Mouse (Mus musculus): ENCODE data around the gene Braf. TPM values are rescaled to one million over a fixed set of nuclear protein-coding genes. Genes with fewer than 3 reads are reported as not detected.
"Not testable (repeated sequence)": the region's sequence is repeated elsewhere in the genome, so short reads cannot be mapped to it uniquely, and the experiment has no call there.

Gene Braf
- polyA plus RNA-seq, 1 experiment from 2014 or later, result 16.0 TPM

DNA sequence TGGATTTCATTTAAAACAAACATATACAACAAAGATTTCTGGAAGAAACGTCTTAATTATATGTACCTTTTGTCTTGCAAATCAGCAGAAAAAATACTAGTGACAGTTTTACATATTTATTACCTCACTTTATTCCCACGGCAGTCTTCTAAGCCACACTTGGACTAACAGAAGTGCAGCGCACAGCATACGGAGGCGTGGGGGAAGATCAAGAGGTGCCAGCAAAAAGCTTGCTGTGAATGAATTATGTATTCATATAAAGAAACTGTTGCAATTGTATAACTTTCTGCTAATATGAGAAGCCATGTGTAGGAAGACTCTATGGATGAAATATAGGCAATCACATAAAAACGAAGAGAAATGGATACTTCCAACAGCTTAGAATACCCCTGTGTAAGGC, 6.7 kb downstream of the Braf start:
- peaks cover 25% of the 10 kb centered on the region for H3K4me1 ChIP-seq (replicated peaks)
- no peak overlapping the region for H3K9ac ChIP-seq
- H3K27ac ChIP-seq (ENCODE audit: poor library complexity, severe bottlenecking), result no peak overlapping the region
- no peak for ATAC-seq (ENCODE audit: insufficient number of reproducible peaks, low FRiP score)
- 89% methylated on average over 6 of the region's 6 CpGs for WGBS
- H3K4me2 ChIP-seq, result no peak overlapping the region
- no peak overlapping the region for H3K4me3 ChIP-seq
- H3K9me3 ChIP-seq (replicated peaks), result no peaks in the 10 kb centered on the region
- H3K36me3 ChIP-seq, result no peaks in the 10 kb centered on the region
- H3K27me3 ChIP-seq (replicated peaks), result no peaks in the 10 kb centered on the region

DNA sequence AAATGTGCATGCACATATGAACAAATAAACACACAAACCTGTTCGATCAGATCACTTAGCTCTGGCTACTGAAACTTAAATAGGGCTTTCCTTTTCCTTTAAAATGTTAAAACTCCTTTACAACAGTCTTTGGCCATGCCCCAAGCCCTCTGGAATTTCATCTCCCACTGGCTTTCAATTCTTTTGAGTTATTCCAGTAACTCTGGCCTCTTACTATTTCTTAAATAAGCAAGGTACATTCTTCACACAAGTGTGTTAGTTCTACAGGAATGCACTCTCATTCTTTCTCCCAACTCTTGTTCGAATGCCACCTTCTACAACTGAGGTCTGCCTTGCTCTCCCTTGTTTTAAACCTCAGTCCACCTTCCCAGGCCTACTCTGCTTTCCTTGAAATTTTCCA, 8.2 kb downstream of the Braf start:
- no peak overlapping the region for H3K27ac ChIP-seq (ENCODE audit: poor library complexity, severe bottlenecking)
- no peaks in the 10 kb centered on the region for H3K36me3 ChIP-seq
- no peaks in the 10 kb centered on the region for H3K9me3 ChIP-seq (replicated peaks)
- H3K4me3 ChIP-seq, result no peak overlapping the region
- no peak overlapping the region for H3K9ac ChIP-seq
- no peak for ATAC-seq (ENCODE audit: insufficient number of reproducible peaks, low FRiP score)
- H3K27me3 ChIP-seq (replicated peaks), result no peaks in the 10 kb centered on the region
- peaks cover 18% of the 10 kb centered on the region for H3K4me1 ChIP-seq (replicated peaks)
- 85% methylated on average over 2 of the region's 2 CpGs for WGBS
- no peak overlapping the region for H3K4me2 ChIP-seq

DNA sequence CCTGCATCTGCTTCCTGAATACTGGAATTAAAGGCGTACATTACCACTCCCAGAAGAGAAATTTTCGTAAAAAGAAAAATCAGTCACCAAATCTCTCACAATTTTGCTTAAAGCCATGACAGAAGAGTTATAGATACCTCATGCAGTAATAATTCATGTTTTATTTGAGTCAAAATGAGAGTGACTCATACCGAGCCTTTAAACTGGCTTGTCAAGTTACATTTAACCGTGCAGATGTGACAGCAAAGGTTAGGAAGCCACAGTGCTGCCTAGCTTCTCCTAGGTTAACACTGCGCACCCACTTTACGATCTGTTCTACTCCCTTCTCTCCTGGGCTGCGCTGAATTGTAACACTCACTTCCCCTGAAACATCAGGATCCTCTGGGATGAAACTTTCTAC, 10.9 kb downstream of the Braf start:
- 86% methylated on average over 7 of the region's 7 CpGs for WGBS
- Histone ChIP-seq H3K27ac (ENCODE audit: poor library complexity, severe bottlenecking) (no peak overlapping the region), H3K4me1 (replicated peaks) (peaks cover 9% of the 10 kb centered on the region), H3K9ac (no peak overlapping the region), H3K4me2 (no peak overlapping the region), H3K9me3 (replicated peaks) (no peaks in the 10 kb centered on the region), H3K4me3 (no peak overlapping the region), H3K27me3 (replicated peaks) (no peaks in the 10 kb centered on the region), H3K36me3 (no peaks in the 10 kb centered on the region)
- ATAC-seq (ENCODE audit: insufficient number of reproducible peaks, low FRiP score), result no peak

DNA sequence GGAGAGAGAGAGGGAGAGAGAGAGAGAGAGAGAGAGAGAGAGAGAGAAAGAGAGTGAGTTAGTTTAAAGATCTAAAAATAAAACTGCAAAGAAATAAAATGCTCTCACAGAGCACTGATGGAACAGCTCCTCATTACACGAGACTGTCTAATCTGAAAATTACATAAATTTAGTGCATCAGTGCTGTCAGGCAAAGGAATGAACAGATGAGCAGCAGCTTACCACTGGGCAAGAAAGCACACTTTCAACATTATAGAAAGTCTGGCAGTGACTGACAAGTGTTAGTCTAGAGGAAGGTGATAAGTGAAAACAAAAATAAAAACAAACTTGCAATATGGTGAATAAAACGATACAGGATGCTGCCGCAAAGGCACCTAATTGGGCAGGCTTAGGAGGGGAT, 11.9 kb downstream of the Braf start:
- WGBS, result 76% methylated on average over 3 of the region's 3 CpGs
- no peaks in the 10 kb centered on the region for H3K27me3 ChIP-seq (replicated peaks)
- H3K9me3 ChIP-seq (replicated peaks), result no peaks in the 10 kb centered on the region
- H3K4me1 ChIP-seq (replicated peaks), result peaks cover 9% of the 10 kb centered on the region
- no peaks in the 10 kb centered on the region for H3K36me3 ChIP-seq
- no peak overlapping the region for H3K4me3 ChIP-seq
- H3K4me2 ChIP-seq, result no peak overlapping the region
- ATAC-seq (ENCODE audit: insufficient number of reproducible peaks, low FRiP score), result no peak
- no peak overlapping the region for H3K27ac ChIP-seq (ENCODE audit: poor library complexity, severe bottlenecking)
- H3K9ac ChIP-seq, result no peak overlapping the region

DNA sequence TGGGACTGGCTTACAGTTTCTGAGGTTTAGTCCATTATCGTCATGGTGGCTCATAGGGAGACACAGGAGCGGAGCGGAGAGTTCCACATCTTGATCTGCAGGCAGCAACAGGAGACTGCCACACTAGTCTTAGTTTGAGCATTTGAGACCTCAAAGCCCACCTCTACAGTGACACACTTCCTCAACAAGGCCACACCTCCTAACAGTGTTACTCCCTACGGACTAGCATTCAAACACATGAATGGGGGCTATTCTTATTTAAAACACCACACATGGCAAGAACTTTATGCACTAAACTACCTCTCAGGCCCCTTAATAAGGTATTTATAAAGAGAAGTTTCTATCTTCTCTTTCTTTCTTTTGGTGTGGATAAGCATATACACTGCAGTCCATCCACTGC, 19.6 kb downstream of the Braf start:
- H3K9me3 ChIP-seq (replicated peaks), result no peaks in the 10 kb centered on the region
- H3K27ac ChIP-seq (ENCODE audit: poor library complexity, severe bottlenecking), result no peak overlapping the region
- H3K27me3 ChIP-seq (replicated peaks), result no peaks in the 10 kb centered on the region
- H3K9ac ChIP-seq, result no peak overlapping the region
- no peaks in the 10 kb centered on the region for H3K4me1 ChIP-seq (replicated peaks)
- no peaks in the 10 kb centered on the region for H3K36me3 ChIP-seq
- H3K4me2 ChIP-seq, result no peak overlapping the region
- H3K4me3 ChIP-seq, result no peak overlapping the region
- 95% methylated on average over 4 of the region's 4 CpGs for WGBS
- ATAC-seq (ENCODE audit: insufficient number of reproducible peaks, low FRiP score), result no peak

DNA sequence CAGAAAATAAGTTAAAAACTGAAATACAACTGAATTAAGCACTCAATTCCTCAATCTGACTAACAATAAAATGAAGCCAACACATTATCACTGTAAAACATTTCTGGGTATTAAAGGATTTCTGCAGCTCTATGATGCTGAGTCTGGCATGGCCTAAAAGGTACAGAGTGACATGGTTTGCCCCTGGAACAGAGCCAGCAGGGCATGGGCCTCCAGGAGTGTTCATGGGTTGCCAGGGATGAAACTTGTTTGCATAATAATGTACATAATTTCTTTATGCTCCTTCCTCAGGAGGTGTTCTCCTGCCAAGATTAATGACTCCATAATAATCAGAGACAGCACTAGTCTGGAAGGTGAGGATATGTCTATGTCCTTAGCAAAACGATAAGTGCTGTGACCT, 32.1 kb downstream of the Braf start:
- Histone ChIP-seq H3K9me3 (replicated peaks) (no peaks in the 10 kb centered on the region), H3K4me2 (no peak overlapping the region), H3K9ac (no peak overlapping the region), H3K27me3 (replicated peaks) (no peaks in the 10 kb centered on the region), H3K4me1 (replicated peaks) (no peaks in the 10 kb centered on the region), H3K27ac (ENCODE audit: poor library complexity, severe bottlenecking) (no peak overlapping the region), H3K4me3 (no peak overlapping the region), H3K36me3 (no peaks in the 10 kb centered on the region)
- ATAC-seq (ENCODE audit: insufficient number of reproducible peaks, low FRiP score), result no peak
- WGBS, result 92% methylated on average over 1 of the region's 1 CpGs

DNA sequence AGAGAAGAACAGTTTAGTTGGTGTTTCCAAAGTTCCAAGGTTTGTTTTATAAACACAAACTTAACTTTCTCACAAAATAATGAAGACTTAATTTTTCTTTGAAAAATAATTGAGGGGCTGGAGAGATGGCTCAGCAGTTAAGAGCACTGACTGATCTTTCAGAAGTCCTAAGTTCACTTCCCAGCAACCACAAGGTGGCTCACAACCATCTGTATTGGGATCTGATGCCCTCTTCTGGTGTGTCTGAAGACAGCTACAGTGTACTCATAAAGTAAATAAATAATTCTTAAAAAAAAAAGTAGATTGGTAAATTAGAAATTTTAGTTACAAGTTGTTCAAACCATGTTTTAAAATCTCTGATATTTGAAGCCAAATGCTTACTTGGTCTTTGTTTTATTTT, 38.4 kb downstream of the Braf start:
- H3K9ac ChIP-seq; H3K4me1 ChIP-seq (replicated peaks); H3K9me3 ChIP-seq (replicated peaks); H3K4me2 ChIP-seq; H3K4me3 ChIP-seq; ATAC-seq (ENCODE audit: insufficient number of reproducible peaks, low FRiP score); H3K27ac ChIP-seq (ENCODE audit: poor library complexity, severe bottlenecking); H3K36me3 ChIP-seq; H3K27me3 ChIP-seq (replicated peaks): not testable (repeated sequence)

DNA sequence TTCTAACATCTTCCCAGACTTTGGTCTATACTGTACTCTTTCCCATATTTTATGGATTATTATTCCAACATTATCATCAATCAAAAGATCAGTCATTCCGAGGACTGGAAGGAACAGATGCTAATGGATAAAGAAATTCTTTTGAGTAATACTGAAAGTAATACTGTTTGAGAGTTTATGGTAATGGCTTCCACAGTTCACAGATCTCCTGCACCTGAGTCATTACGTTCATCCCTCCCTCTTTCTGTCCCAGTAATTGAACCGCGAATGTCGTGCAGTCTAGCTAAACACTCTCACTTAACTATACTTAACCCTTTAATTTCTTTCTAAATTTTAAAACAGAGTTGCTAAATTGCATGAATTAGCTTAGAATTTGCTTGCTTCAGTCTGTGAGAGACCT, 43.5 kb downstream of the Braf start:
- H3K27ac ChIP-seq (ENCODE audit: poor library complexity, severe bottlenecking), result no peak overlapping the region
- H3K9ac ChIP-seq, result no peak overlapping the region
- H3K9me3 ChIP-seq (replicated peaks), result peaks cover 8% of the 10 kb centered on the region; the same call in 1 of the 2 replicates
- no peak overlapping the region for H3K4me2 ChIP-seq
- no peaks in the 10 kb centered on the region for H3K27me3 ChIP-seq (replicated peaks)
- H3K36me3 ChIP-seq, result peaks cover 18% of the 10 kb centered on the region
- peaks cover 6% of the 10 kb centered on the region for H3K4me1 ChIP-seq (replicated peaks)
- ATAC-seq (ENCODE audit: insufficient number of reproducible peaks, low FRiP score), result no peak
- no peak overlapping the region for H3K4me3 ChIP-seq
- 82% methylated on average over 5 of the region's 5 CpGs for WGBS

DNA sequence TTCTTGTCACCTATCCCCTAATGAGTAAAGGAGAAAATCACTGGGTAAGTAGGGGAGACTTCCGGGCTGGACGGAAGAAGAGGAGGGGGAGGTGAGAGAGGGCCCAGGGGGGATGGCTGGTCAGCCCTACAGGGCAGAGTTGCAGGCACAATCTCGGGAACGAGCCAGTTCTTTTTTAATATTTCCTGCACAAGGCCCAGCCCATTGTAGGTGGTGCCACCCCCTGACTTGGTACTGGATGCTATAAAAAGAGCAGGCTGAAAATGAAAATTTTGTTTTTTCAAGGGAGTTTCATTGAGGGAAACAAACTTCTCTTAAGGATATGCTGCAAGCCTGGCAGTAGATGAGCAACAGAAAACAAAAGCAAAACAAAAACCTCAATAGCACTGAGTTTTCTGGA, 44.7 kb downstream of the Braf start:
- 20% methylated on average over 4 of the region's 4 CpGs for WGBS
- H3K27me3 ChIP-seq (replicated peaks), result no peaks in the 10 kb centered on the region
- ATAC-seq (ENCODE audit: insufficient number of reproducible peaks, low FRiP score), result no peak
- H3K36me3 ChIP-seq, result peaks cover 26% of the 10 kb centered on the region
- H3K4me3 ChIP-seq, result no peak overlapping the region
- H3K4me2 ChIP-seq, result no peak overlapping the region
- no peak overlapping the region for H3K9ac ChIP-seq
- peaks cover 6% of the 10 kb centered on the region for H3K4me1 ChIP-seq (replicated peaks)
- peaks cover 11% of the 10 kb centered on the region; the same call in 1 of the 2 replicates for H3K9me3 ChIP-seq (replicated peaks)
- no peak overlapping the region for H3K27ac ChIP-seq (ENCODE audit: poor library complexity, severe bottlenecking)

DNA sequence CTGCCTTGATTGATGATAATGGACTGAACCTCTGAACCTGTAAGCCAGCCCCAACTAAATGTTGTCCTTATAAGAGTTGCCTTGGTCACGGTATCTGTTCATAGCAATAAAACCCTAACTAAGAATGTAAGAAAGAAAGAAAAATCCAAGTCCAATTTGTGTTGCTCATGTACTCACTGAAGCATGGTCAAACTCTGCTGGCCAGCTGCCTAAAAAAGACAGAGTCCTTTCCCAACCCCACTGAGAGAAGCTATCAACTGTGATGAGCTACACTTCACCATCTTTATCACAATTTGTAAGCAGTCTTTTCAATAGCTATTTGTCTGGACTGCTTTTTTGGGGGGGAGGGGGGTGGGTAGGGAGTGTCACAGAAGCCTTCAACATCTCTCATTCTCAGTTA, 47.0 kb downstream of the Braf start:
- H3K36me3 ChIP-seq, result peaks cover 29% of the 10 kb centered on the region
- H3K4me2 ChIP-seq, result no peak overlapping the region
- H3K9ac ChIP-seq, result no peak overlapping the region
- H3K27ac ChIP-seq (ENCODE audit: poor library complexity, severe bottlenecking), result no peak overlapping the region
- peaks cover 11% of the 10 kb centered on the region; the same call in 1 of the 2 replicates for H3K9me3 ChIP-seq (replicated peaks)
- WGBS, result 100% methylated on average over 1 of the region's 1 CpGs
- H3K4me1 ChIP-seq (replicated peaks), result peaks cover 6% of the 10 kb centered on the region
- no peak for ATAC-seq (ENCODE audit: insufficient number of reproducible peaks, low FRiP score)
- H3K27me3 ChIP-seq (replicated peaks), result no peaks in the 10 kb centered on the region
- H3K4me3 ChIP-seq, result no peak overlapping the region

DNA sequence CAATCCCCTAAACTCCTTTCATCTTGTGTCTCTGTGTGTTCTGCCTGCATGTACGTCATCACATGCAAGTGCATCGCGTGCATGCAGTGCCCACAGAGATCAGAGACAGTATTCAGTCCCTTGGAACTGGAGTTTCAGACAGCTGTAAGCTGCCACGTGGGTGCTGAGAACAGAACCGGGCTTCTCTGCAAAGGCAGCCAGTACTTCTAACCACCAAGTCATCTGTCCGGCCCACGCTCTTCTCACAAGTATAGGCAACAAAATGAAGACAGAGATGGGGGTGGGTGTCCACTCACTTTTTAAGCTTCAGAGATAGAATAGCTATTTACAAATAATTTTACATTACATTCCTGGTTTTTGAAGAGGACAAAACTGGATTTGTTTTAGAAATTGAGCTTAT, 50.2 kb downstream of the Braf start:
- no peak overlapping the region for H3K27ac ChIP-seq (ENCODE audit: poor library complexity, severe bottlenecking)
- H3K9me3 ChIP-seq (replicated peaks), result peaks cover 11% of the 10 kb centered on the region; the same call in 1 of the 2 replicates
- H3K27me3 ChIP-seq (replicated peaks), result no peaks in the 10 kb centered on the region
- H3K4me1 ChIP-seq (replicated peaks), result peaks cover under 1% of the 10 kb centered on the region; the same call in 1 of the 2 replicates
- no peak for ATAC-seq (ENCODE audit: insufficient number of reproducible peaks, low FRiP score)
- H3K9ac ChIP-seq, result no peak overlapping the region
- 87% methylated on average over 7 of the region's 7 CpGs for WGBS
- no peak overlapping the region for H3K4me2 ChIP-seq
- H3K36me3 ChIP-seq, result peaks cover 38% of the 10 kb centered on the region
- no peak overlapping the region for H3K4me3 ChIP-seq

DNA sequence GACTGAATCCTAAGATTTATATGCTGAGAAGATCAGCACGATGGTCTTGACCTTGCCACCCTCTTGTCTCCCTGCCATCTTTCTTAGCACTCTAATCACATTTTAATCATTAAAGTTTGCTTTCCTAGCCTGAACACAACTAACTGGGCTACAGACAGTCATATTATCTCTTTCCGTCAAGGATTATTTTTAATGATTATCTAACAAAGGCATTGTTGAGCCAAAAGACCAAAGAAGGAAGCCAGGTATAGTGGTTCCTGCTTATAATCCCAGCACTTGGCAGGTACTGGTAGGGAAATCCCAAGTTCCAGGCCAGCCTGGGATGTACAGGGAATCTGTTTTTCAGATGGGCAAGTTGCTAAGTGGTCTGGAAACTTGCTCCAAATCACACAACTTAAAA, 114.0 kb downstream of the Braf start:
- Histone ChIP-seq H3K4me1 (replicated peaks) (peaks cover 8% of the 10 kb centered on the region), H3K27ac (ENCODE audit: poor library complexity, severe bottlenecking) (no peak overlapping the region), H3K9me3 (replicated peaks) (no peaks in the 10 kb centered on the region), H3K36me3 (peaks cover 36% of the 10 kb centered on the region), H3K9ac (no peak overlapping the region), H3K27me3 (replicated peaks) (no peaks in the 10 kb centered on the region), H3K4me2 (no peak overlapping the region), H3K4me3 (no peak overlapping the region)
- ATAC-seq (ENCODE audit: insufficient number of reproducible peaks, low FRiP score), result no peak
- WGBS, result 89% methylated on average over 2 of the region's 2 CpGs
